Mouse (Mus musculus) brain, adult 2 months (tissue): ENCODE results near the gene Tmem213.

Experiments
- DNase-seq: peaks from one replicate; pipeline ENCODE4 v3.0.0; 2011; ENCODE audit warnings: low read depth, low spot score

Gene Tmem213

GRCm38 (mm10) chr6:38109160-38109795 is at the start of gene Tmem213:
Gene Tmem213 (plus strand): TSS chr6:38109255.
- DNase-seq, result no peak

DNA sequence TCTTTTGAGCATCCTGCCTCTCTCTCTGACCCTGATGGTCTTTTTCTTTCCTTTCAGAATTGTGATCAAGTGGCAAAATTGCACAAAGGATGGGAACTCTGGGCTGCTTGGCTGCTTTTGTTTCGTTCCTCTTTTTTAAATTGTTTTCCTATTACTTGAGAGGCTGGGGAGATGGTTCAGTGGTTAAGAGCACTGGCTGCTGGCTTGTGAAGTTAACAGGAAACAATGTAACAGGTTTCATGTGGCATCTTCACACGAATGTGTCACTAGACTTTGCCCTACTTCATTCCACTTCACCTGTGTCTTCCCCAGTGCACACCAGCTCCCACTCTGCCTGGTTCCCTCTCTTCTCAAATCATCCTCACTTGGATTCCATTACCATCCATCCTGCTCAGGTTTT is 44.4 kb upstream of the Tmem213 start:
- DNase-seq, result no peak

- DNase-seq, result peak; percentile 86
Observed at GRCm38 (mm10) chr6:38065122-38065500, 43.9 kb upstream of the Tmem213 start.

- DNase-seq, result peak; percentile 85
Observed at GRCm38 (mm10) chr6:38065501-38066122, 43.4 kb upstream of the Tmem213 start.

- DNase-seq, result peak; percentile 95
Observed at GRCm38 (mm10) chr6:38066215-38066614, 42.8 kb upstream of the Tmem213 start.

DNA sequence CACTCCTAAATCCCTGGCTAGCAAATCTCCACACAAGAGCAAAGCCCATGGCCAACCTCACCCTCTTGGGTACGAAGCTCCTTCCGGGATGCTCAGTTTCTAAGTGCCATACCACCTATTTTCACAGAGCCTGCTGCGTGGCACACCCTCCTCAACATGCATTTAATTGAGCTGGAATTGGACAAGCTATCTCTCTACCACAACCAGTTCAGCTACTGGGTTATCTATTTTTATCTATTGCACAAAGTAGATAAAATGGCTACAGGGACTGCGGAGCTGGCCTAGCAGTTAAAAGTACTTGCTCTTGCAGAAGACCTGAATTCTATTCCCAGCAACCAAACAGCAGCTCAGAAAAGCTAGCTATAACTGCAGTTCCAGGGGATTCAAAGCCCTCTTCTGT is 37.8 kb upstream of the Tmem213 start:
- DNase-seq, result no peak

DNA sequence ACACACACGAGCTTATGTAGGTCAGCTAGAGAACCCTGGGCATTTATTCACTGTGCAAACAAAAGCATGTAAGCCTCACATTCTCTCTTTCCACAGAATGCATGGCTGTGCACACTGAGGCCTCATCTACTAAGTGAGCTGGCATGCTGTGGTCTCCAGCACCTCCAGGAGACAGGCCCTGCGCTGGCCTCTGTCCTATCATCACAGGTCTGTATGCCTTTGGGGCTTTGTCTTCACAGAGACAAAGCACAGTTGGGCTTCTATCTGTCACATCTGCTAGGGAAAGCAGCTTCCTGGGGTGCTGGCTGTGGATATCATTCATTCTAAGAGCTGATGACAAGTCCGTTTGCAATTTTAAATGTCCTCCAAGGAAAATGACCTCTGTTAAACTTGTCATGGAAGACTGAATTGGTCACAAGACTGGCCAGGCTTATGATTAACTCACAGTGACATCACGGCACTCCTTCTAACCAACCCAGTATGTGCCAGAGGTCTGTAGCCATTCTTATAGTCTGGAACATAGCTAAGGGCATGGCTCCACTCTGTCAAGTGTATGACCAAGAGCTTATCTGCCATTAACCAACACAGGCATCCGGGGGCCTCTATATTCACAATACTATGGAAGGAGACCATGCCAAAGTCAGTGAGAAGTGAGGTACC is 36.8 kb upstream of the Tmem213 start:
- DNase-seq, result peak; percentile 6

DNA sequence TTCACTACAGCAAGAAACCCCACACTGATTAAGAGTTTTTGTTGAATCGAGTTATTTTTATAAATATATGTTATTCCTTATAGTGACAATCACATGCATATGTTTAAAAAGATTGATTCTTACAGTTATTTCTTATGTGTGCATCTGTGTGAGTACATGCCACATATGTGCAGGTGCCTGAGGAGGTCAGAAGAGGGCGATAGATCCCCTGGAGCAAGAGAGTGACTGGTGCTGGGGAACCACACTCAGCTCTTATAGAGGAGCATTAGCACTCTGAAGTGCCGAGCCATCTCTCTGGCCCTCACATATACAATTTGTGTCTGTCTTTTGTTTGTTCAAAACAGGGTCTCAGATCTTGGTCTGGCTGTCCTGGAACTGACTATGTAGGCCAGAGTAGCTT is 35.5 kb upstream of the Tmem213 start:
- no peak for DNase-seq

GRCm38 (mm10) chr6:38080364-38080763 is 28.7 kb upstream of the Tmem213 start:
- peak; percentile 20 for DNase-seq

GRCm38 (mm10) chr6:38081727-38082341 is 27.2 kb upstream of the Tmem213 start:
- DNase-seq, result no peak

DNA sequence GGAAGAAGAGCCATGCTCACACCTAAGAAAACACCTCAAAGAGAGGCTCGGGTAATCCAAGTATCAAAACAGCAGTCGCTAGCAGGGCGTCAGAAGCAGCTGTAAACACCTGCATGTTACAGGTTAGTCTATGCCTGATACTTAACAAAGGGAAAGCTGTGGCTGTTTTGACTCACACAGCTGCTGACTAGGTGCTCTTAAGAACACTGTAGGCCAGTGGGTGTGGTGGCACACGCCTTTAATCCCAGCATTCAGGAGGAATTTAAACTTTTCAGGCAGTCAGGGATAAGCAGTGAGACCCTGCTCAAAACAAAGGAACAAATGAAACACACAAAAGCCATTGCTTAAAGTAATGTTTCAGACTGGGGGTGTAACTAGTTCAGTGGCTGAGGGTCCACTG is 25.9 kb upstream of the Tmem213 start:
- DNase-seq, result no peak

DNA sequence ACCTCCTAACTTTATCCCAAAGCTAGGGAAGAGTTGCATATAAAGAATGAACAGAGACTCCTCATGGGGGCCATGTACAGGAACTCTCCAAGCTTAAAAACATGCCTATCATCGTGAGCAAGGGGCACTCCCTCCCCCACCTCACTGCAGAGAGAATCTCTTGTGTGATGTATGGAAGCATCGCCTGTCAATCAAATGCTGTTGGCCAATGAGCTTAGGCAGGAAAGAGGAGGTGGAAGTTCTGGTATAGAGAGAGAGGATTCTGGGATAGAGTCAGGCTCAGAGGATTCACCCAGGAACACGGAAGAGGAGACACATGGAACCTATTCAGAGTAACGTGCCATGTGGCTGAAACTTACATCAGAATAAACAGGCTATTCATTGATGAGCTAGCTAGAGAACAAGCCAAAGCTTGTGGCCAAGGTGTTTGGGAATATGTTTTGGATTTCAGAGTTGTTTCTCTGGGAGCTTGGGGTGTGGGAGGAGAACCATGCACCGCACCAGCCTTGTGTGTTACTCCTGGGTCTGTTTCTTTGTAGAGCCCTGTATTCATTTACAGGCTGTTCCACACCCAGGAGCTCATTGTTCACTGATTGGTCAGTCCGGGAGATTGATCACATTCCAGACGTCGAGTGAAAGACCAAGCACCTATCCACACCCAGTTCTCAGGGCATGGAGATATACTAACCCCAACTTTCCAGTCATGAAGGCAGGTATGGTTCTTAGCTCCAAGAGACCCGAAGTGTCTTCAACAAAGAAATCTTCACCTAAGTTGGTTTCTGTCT is 21.6 kb upstream of the Tmem213 start:
- no peak for DNase-seq

GRCm38 (mm10) chr6:38092539-38092938 is 16.5 kb upstream of the Tmem213 start:
- DNase-seq, result peak; percentile 21

GRCm38 (mm10) chr6:38094701-38095100 is 14.4 kb upstream of the Tmem213 start:
- DNase-seq, result no peak

DNA sequence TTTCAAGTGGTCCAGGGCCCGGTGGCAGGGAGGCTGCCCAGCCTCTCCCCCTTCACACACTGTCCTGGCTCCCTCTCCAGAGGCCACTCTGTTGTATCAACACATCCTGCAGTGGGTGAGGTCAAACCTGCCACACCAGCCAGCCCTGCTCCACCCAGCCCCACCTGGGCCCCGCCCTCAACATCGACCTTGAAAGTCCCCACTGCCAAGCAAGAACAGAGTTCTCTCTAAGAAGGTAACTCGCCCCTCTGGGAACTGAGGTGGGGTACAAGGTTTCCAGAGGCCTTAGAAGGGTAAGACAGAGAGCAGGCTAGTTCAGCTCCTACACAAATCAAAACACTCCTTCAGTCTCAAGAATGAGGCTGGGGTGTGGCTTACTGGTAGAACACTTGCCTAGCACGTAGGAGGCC is 12.1 kb upstream of the Tmem213 start:
- no peak for DNase-seq

GRCm38 (mm10) chr6:38102216-38102795 is 6.7 kb upstream of the Tmem213 start:
- no peak for DNase-seq

DNA sequence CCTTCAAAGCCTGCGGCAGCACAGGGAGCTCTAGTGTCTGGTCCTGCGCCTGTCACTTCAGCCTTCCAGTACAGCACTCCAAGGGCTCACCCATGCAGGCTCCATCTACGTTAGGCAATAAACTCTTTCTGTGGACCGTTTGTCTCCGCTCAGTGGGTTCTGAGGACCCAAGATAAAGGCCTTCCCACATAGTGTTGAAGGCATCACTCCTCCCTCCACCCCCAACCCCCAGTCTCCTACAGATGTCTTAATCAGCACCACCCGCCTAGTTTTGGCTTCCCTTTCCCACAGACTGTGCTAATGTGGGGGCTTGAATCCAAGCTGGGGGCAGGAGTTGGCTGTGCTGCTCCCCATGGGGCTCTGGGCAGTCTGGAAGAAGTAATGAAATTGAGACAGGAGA is 5.3 kb upstream of the Tmem213 start:
- DNase-seq, result no peak

DNA sequence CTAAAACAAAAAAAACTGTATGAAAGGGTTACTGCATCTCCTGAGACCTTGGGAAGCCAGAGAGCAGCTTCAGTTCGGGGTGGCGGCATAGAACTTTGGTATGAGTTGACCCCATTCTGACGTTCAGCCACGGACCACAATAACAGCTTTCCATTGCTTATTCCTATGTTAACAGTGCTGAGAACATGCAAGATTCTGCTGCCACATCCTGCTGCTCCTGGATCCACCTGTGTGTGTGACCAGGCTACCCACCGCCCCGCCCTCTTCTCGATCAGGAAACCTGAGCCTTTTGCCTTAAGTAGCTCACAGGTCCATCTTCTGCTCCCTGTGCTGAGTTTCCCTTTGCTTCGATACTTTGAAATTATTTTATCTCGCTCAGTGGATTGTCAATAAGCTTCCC is 3.1 kb upstream of the Tmem213 start:
- DNase-seq, result no peak

GRCm38 (mm10) chr6:38108449-38108848 is 606 bp upstream of the Tmem213 start:
- DNase-seq, result no peak

GRCm38 (mm10) chr6:38109871-38110270 is 816 bp downstream of the Tmem213 start:
- no peak for DNase-seq

DNA sequence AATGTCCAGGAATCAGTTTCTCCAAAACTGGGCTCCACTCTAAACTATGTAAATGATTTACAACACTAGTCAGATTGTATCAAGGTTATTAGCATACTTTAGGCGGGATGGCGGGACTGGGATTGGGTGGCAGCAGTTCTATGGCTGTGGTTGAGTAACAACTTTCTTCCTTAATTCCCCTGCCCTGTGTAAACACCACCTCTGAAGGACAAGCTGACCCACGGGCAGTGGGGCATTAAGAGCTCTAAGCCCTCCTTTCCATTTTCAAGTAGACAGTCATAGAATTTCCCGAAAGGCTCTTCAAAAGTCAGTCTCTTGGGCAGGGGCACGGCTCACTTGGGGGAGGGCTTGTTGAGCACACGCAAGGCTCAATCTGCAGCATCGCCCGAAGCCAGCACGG is 1.8 kb downstream of the Tmem213 start:
- no peak for DNase-seq
